Mouse (Mus musculus) spleen, postnatal 0 days (tissue): ENCODE measurements around the gene Iyd. TPM values are rescaled to one million over a fixed set of nuclear protein-coding genes. Genes with fewer than 3 reads are reported as not detected.

Experiments
- polyA plus RNA-seq: library from polyadenylated mRNA; unstranded; fragments of >200 nt; fragmentation: Nextera tagmentation; extraction: Ambion mirVana; gene quantifications from 2 replicates; pipeline ENCODE4 v1.2.1, GENCODE M21; 2015

Iyd gene
- polyA plus RNA-seq = 0.19 and 0.21 TPM in 2 replicates

GRCm38 (mm10) chr10:3540003-3540827 is at the start of gene Iyd:
Iyd (plus strand) TSS chr10:3540240.

Other genes with a start within 250 kb of the Iyd start
- 0.16 and 0.29 TPM in 2 replicates for gene Ppp1r14c, start 174.2 kb upstream of the Iyd start, polyA plus RNA-seq
- gene Plekhg1, start 200.1 kb downstream of the Iyd start, polyA plus RNA-seq = 6.1 and 8.3 TPM in 2 replicates